Mouse (Mus musculus): ENCODE results near the gene Kcnk13.

- TF ChIP-seq CTCF (IDR thresholded peaks at IDR 0.05; ENCODE audit: borderline replicate concordance, extremely low read depth, insufficient read depth, insufficient read length) (no peak), POLR2A (IDR thresholded peaks at IDR 0.05; ENCODE audit: borderline replicate concordance, extremely low read depth, insufficient read depth, insufficient read length, poor library complexity, severe bottlenecking) (no peak)
Observed at GRCm38 (mm10) chr12:99958068-99959060, 5.9 kb upstream of the Kcnk13 start.
